Mouse (Mus musculus): ENCODE data around the gene Ccdc34.
A peak's percentile ranks its signal among the peaks of the same experiment; 100 is the strongest.

The Ccdc34 gene

DNA sequence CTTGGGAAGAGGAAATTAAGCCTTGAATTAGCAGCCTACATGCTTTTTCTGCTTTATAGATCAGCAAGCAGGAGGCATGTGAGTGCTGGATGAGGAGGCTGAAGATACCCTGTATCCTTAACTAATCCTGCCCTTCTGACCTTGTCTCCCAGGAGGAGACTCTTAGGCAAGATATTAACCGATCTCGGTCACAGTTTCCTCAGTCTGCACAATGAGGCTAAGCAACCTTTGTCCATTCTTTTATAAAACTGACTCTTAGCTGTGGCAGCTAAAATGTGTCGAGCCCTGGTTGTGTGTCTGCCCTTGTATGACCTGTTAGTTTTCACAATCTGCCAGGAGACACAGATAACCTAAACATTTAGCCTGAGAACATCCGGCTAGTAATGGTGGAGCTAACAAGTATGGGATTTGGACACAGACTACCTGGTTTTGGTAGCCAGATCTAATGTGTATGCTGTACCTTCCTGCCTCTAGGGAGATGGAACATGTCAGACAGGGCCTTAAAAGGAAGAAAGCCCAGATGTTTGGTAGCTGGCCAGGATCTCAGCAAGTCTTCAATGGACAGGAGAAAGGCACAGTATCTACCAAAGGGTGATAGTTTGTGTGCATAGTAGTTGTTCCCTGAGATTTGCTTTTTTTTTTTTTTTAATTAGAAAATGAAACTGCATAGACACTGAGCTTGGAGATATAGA is 165.3 kb downstream of the Ccdc34 start:
- DNase-seq = peak; percentile 60

DNA sequence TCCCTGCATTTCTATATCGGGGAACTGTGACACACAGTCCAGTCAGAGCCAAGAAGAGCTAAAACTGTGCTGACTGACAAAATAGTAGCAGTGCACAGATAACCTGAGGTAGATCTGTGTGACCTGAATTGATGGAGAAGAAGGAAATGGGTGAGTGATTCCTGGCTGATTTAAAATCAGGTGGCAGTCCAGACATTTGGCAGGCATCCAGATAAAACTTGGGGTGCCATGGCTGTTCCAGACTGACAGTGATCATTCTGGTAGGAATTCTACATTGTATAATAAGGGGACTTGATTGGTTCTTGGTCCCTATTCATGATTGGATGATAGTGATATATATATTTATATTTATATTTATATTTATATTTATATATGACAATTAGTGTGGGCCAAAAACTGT is 166.5 kb downstream of the Ccdc34 start:
- no peak for DNase-seq

DNA sequence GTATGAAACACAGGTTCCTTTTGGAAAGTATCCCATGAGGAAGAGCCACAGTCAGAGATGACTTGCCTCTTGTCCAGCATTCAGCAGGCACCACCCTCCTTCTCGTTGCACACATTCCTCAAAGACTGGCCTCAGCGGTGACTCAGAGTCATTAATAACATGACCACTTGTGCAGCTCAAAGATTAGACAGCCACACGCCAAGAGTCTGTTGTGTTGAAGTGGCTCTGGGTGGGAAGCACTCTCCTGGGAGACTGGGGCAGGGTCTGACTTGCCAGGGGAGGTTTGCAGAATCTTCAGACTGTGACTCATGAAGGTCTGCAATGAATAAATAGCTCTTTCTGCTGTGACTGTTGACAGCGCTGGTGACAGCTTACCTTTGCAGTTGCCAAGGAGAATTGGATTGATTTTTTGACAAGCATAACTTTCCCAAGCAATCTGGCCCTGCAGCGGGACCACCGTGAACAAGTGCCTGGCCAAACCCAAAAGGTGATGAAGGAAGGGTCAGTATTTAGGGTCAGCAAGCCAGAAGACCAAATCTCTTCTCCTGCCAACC is 168.9 kb downstream of the Ccdc34 start:
- DNase-seq = peak; percentile 37

DNA sequence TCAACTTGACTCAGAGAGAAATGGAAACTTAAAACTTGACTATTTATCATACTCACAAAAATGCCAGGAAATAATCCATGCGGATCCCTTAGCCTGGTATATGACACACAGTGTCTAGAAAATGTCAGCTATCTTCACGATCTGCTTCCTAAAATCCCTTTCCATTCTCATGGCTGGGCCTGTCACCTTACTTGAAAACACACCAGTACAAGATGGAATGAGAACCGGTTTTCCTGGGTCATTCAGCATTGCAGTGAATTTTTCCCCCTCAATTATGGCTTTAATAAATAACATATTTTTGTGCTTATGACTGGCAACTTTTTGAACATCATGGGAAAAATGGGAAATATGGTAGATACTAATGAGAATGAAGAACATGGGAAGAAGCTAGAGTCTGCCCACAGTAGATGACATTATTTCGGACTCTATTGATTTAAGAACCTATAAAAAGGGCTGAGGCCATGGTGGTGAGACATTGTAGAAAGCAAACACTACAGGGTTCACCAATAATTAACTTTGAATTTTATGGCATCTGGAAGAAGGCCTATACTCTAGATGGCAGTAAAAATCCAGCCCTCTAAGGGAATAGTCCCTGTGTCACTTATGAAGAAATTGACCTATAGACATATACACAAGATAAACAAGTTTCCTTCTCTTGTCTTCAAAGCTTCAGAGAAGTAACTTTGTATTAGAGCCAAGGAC is 171.2 kb downstream of the Ccdc34 start:
- DNase-seq = peak; percentile 37

DNA sequence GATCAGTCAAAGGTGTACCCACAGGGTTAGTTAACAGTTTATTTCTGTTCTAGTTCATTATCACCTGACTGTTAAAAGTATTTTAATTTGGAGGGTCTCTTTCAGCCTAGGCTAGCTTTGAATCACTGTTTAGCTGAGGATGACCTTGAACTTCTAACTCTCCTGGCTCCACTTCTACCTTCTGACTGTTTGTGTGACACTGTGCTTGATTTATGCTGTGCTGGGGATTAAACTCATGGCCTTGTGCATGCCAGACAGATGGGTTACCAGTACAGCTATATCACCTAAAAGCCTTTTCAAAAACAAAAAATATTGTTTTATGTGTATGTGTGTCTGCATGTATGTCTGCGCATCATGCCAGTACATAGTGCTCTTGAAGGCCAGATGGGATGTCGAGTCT is 172.8 kb downstream of the Ccdc34 start:
- no peak for DNase-seq

DNA sequence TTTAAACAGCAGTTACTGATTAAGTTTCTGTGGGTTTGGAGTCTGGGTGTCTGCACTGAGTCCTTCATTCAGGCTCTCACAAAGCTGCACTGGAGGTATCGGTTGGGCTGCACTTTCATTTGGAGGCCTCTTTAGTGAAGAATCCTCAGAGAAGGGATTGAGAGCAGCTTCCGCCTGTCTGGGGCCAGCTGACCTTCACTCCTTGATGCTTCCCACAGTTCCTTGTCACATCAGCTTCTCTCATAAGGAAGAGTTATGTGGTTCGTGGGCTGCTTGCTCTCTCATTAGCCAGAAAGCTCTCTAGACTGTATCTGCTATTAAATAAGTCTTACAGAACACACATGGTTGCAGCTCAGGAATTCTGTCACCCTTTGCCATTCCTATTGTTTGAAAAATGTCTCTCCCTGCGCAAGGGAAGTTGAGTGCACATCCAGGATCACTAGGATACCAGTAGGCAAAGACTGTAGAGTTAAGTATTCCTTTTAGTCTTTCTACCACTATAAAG is 173.6 kb downstream of the Ccdc34 start:
- peak; percentile 26 for DNase-seq

DNA sequence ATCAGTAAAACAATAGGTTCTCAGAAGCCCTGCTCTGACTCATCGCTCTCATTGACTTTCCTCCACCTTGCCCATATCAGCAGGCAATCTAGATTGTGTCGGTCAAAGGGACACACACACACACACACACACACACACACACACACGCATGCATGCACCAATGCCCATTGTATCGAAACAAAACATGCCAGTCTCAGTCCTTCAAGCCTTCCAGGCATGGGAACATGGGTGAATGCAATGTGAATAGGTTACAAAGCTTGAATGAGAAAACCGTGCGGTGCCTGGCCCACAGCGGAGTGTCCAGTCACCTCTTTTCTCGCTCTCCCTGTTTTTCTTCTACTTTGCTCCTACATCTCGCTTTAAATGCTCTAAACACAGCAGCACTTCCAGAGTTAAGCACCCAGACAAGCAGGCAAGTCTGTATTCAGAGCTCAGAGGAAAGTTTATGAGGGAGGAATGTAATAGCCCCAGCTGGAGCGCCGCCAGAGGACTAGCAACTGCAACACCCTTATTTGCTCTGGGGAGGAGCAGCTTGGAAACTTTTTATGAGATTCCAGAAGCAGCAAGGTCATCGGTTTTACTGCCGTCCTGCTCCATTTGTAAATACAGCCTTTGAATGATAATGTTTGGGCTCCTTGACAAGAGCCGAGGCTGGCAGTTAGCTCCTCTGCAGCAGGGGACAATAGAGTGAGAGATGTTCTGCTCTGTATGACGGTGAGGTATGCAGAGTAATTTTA is 174.5 kb downstream of the Ccdc34 start:
- peak; percentile 94 for DNase-seq

DNA sequence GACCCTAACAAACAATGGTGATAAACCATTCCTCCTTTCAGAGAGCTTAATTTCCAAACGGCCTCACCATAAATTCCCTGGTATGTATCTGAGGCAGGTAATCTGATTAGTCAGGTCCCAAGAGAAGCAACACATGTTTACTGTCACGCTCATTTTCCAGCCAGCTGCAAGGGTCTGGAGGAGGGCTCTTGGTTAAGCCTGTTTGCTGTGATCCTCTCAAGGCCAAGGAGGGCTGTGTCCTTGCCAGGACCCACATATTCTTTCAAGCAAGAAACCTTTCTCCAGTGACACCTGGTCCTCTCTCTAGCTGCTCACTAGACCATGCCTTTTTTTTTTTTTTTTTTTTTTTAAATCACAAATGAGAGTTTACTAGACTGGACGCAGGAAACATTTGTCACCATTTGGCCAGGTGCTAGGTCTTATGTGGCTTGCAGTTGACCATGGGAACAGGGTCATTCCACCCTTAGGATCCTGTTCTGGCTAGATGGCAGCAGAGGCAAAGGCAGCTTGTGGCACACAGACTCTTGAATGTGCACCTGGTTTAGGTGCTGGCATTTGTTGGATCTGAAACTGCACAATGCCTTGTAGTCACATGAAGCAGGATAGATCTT is 175.2 kb downstream of the Ccdc34 start:
- peak; percentile 73 for DNase-seq

DNA sequence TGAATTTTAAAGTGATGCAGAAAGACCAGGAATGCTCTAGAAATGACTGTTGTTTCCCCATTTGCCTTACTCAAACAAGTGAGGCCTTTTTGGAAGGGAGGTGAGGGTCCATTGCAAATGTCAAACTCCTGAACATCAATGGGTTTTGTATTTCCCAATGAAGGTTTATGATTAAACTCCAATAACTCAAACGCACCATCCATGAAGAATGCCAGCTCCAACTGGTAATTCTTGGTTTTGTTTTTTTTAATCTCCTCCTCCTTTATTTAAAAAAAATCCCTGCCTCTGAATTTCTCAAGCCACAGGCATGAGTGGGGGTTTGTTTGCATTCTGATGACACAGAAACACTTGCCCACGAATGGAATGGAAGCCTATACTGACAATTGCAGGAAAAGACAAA is 178.9 kb downstream of the Ccdc34 start:
- no peak for DNase-seq

DNA sequence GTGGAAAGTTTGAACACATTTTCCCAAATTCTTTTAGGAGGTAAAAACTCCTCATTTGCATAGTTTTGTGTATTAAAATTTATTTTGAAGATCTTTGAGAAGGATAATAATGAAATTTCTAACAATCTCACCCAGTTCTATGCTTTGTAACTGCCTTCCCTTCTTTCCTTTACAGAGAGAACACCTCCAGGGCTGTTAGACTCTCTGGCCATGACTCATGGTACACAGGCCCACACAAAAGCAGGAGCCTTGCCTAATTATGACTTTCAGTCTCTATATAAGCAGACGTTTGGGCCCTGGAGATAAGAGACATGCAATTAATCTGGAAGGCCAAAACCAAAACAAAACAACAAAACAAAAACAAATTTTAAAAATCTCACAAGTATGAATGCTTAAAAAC is 182.0 kb downstream of the Ccdc34 start:
- DNase-seq = no peak

DNA sequence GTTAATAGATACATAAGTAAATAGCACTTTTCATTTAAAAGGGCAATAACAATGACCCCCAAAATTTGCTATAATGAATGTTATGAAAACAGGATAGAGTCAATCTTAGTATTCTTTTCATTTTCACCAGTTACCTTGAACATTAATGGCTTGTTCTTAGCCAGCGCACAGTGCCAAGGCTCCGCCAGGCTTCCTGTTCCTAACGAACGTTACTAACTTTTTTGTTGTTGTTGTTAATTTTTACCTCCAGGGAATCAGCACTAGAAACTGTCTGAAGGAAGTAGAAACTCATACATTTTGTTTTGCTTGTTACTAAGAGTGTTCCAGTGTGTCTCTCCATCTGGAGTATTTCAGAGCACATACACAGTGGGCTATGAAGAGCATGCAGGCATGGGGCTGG is 184.2 kb downstream of the Ccdc34 start:
- no peak for DNase-seq

DNA sequence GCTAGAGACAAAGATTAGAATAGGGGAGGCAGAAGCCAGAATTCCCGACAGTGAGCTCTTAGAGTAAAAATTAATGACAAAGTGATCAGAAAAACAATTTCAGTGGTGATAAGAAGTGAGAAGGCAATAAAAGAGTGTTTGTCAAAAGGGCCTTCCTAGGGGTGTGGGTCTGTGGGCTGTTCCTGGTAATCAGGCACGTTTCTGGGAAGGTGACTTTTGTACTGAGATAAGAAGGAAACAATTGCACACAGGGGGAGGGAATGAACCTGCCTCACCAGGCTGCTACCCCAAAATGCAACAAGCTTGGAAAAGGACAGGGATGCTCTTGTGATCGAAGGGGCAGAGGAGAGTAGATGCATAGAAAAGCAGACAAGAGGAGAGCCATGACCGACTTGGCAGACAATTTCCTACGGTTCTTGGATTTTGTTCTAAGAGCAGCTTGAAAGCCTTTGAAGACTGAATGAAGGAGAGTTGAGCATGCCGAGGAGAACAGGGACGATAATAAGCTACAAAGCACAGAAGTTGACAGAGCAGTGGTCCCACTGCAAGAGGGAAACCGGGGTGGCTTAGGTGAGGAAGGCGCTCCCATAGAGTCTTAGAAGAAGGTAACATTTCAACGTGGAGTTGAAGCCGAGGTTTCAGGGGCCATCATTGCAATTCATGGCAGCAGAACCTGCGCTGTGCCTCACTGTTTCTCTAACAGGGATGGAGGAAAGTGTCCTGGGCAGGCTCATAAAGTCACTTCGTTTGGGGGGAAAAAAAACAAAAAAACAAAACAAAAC is 185.3 kb downstream of the Ccdc34 start:
- no peak for DNase-seq

DNA sequence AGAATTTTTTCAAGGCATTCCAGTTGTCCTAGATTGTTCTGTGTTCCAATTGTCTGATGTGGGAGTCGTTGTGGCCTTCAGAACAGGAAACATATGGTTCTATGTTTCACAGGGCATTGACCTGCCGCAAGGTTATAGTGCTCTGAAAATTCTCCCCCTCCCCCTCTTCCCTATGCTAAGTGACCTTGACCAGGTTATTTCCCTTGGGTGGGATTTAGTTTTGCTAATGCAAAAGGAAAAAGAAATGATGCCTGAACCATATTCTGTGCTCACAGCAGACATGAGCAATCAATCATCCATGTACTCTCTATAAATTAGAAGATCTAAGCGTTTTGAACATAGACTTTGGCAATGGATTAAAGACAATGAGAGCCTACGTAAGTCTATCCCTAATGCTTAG is 186.6 kb downstream of the Ccdc34 start:
- DNase-seq = no peak

DNA sequence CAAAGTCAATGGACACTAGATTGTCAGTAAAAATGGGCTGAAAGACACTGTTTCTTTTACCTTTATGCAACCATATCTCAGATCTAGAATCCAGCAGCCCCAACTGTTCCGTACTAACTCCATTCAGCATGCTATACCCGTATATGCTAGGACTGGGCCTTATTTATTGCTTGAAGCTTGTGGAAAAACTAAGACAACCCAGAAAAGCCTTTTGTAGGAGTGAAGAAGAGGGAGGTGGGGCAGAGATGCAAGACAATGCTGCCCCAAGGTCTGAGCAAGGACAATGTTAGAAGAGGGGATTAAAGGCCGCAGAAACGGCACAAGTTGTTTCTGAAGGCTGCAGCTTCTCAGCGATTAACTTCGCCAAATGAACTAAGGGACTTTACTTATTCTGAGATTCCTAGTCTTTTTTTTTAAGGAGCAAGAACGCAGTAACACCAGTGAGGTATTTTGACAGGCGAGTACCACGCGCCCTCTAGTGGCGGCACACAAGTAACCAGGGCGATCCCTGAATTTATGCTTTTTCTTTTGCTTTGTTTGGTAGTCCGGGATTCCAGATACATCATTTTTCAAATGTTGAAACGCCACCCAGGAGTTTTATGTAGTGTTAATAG is 187.2 kb downstream of the Ccdc34 start:
- peak; percentile 88 for DNase-seq

DNA sequence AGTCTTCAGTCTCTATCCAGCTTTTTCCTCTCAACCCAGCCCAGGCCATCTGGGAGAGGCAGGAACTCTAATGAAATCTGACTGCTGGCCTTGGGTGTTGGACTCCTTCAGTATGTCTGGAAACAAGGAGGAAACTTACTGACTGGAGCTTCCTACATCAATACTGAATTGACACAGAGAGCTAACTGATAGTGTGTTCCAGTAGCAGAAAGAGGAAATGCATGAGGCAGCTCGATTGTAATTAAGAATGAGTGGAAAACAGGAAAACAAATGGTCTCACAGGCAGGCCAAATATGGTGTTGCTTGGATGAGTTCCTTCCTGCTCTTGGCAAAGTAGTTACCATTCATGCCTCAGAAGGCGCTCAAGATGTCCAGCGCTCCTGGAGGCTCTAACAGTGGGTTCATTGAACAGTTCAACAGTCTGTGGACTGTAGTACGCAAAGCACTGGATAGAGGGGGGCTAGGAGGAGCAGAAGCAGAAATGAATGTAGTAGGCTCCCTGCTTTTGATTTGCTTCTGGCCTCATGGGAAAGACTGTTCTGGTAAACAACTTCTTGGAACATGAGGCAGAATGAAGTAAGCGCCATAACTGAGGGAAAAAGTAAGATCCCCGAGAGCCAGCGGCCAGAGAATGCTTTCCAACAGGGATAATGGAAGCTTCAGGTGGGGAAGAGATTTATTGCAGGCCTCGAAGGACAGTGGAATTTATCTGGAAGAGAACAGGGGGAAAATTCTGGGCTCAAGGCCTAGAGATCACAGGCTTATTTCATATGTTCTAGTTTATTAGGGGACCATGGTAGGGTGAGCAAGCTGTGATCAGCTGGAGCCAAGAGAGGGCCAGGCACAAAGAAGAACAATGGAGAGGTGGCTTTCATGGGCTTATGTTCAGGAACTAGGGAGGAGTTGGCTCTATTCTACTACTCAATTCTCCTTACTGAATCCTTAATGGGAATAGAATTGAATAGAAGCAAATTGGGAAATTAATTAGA is 193.2 kb downstream of the Ccdc34 start:
- peak; percentile 44 for DNase-seq

DNA sequence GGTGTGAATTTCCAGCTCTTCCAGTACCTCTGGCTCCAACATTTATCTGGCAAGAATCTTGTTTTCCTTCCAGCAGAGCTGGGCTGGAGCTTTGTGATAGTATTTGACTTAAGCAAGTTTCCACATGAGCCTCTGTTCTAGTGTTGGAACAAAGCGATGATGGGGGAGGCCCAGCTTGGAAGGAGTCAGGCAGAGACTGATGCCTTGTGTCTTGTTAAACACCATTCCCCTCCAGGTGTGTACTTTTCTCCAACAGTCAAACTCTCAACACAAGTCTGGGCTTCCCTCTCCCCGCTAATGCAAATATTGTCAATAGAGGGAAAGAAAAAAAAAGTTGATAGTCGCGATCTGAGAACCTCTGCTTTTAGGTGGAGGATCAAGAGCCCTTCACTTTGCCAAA is 196.7 kb downstream of the Ccdc34 start:
- DNase-seq = no peak

DNA sequence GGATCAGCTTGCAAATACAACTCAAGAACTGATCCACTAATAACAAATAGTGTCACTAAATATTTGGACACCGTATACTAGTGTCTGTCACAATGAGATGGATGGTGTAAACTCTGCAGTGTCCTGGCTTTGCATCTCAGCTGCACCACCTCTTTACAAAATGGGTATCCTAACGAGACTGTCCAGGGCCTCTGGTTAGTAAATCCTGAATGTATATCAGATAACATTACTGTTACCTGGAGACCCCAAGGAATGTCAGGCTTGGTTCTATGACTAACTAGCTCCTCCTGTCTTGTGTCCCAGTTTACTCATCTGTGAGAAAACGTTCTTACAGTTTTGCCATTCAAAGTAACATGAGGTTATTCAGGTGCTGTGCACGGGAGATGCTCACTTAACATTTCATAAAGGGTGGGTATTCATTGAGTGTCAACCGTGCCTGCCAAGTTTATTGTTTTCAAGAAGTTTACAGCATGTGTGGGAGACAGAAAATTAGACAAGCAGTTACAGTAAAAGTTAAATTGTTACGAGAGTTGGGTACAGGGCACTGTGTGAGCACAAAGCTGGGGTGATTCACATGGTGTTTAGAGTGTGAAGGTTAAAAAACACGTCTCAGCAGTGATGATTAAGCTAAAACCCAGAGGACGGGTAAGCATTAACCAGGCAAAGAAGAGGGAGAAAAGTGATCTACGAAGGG is 197.5 kb downstream of the Ccdc34 start:
- DNase-seq = peak; percentile 75

DNA sequence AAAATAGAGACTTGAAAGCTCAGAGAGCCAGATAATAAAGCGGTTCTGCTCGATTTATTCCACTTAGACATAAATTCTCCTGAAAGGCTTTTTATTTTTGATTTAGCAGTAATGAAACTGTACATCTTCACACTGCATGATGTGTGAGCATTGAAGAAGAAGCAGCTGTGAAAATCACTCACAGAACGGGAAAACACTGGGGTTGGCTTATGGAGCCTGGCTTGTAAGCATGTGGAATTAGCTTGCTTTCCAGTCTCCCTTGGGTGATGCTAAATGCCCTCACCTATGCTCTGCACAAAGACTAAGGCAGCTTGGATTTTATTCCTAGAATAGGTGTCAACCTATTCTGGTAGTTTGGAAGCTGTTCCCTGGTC is 198.1 kb downstream of the Ccdc34 start:
- no peak for DNase-seq

DNA sequence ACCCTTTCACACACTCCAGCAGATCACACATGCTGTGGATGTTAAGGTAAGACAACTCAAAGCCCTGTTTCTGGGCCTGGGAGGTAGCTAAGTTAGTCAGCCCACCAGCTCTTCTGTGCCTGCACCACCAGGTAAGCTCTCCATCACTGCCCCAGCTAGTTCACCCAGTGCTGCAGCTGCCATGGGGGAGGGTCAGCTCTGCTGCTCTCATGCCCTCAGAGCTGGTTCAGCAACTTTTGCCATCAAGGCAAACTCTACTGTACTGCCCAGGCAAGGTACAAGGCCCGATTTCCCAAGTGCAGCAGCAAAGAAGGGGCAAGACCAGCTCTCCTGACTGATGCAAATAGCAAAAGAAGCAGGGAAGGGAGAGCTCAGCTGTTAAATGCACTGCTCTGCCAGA is 202.9 kb downstream of the Ccdc34 start:
- DNase-seq = peak; percentile 74

DNA sequence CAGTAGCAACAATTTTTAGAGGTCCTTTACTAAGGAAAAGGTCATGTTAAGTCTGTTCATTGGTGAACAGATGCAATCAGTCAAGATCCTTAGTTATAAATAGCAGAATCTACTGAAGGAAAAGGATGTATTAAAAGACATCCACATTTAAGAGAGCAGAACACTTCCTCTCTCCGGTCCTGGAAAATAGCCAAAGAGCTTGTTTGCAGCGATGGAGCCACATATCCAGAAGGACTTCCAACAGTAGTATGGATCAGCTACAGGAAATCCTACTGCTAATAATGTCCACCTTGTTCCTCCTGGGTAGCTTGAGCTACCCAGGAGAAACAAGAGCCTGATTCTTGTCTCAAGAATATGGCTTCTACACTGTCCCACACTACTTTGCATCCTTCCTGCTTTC is 205.2 kb downstream of the Ccdc34 start:
- DNase-seq = no peak

All from kidney, postnatal 14 days (tissue).